Mouse (Mus musculus): Measurements from ENCODE around the gene Ugt1a10.
"Not testable (repeated sequence)": the region's sequence is repeated elsewhere in the genome, so short reads cannot be mapped to it uniquely, and the experiment has no call there.

Gene Ugt1a10

DNA sequence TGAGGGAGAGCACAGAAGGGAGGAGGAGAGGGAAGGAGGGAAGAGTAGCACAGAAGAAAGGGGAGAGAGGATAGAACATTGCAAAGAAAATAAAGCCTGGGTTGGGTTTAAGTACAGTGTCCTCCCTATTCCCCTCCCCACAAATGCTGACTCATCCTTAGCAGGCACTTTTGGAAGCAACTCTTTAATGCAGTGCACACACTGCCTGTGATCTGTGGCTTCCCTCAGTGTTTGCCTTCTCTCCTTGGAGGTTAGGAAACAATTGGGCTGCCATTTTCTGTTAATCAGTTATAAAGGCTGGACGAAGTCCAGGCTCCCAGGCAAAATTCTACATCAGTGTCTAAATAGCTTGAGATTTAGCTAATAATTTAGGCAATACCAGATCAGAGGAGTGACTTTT, 85.3 kb downstream of the Ugt1a10 start:
- not testable (repeated sequence) for DNase-seq (ENCODE audit: low read depth, low spot score)

DNA sequence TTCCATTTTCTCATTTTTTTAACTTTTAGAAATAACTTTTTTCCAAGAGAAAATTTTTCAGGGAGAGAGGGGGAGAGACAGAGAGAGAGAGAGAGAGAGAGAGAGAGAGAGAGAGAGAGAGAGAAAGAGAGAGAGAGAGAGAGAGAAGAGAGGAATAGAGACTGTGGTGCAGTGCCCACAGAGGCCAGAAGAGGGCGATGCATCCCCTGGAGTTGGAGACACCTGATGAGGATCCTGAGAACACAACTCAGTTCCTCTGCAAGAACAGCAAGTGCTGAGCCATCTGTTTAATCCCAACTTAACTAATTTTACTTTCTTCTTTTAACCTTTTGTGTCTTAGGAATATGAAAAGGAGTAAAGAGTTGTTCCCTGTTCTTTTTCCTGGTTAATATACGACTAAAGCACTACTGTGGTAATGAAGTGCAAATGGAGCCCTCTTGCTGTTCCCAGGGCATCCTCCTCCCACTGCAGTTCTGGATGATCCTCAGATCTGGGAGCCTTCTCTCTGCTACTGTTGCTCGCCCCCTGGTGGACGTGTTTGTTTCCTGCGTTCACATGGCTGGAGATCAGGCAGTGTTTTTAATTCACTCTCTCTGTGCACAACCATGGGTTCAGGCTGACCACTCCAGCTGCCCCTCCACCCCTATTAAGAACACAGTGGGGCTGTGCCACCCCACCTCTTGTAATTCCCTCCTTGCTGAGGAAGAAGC, 88.9 kb downstream of the Ugt1a10 start:
- peak; percentile 11 for DNase-seq (ENCODE audit: low read depth, low spot score)

DNA sequence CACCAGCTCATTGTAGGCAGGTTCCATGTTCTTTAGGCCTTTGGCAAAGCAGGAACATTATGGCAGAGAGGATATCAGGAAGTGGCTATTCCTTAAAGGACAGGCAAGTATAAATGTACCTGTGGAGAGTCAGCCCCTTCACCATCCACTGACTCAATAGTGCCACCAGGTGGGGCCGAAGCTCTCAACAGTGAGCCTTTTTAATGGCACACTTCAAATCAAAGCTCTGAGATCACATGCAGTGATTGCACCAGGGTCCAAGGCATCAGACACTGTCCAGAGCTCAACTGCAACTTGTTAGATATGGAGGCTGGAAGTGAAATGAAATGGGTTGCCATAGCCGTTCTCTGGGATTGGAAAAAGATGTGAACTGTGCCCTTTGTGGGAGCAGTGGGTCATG, 90.1 kb downstream of the Ugt1a10 start:
- DNase-seq (ENCODE audit: low read depth, low spot score) = not testable (repeated sequence)

DNA sequence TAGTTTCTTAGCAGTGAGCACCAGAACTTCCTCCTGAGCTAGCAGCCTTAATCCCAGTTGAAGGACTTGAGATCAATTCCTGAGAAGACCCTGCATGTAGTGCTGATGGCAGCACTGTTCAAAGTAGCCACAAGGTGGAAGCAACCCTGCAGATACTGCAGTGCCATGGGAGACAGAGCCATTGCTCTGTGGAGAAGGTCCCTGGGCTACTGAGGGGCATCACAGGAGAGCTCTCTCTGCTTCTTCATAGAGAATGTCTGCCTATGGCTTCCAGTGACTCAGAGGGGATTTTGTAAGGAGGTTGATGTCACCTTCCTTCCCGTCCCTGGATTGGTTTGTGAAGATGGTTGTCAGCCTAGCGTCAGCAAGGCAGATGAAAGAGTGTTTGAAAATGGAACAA, 94.9 kb downstream of the Ugt1a10 start:
- not testable (repeated sequence) for DNase-seq (ENCODE audit: low read depth, low spot score)

DNA sequence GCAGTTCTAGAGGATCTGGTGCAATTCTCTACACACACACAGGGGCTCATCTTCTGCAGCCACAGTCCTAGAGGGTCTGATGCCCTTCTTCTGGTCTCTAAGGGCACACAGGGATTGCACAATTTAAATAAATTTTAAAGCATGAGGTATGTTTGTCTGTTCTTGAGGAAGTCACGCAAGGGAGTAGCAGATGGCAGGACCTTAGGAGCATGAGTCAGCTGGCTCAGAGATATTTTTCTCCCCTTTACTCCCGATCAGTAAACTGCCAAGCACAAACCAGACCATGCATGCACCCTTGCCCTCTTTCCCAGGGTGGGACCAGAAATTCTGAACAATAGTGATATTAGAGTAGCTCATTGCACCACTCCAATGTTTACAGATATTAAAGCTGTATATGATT, 103.2 kb downstream of the Ugt1a10 start:
- DNase-seq (ENCODE audit: low read depth, low spot score) = no peak

DNA sequence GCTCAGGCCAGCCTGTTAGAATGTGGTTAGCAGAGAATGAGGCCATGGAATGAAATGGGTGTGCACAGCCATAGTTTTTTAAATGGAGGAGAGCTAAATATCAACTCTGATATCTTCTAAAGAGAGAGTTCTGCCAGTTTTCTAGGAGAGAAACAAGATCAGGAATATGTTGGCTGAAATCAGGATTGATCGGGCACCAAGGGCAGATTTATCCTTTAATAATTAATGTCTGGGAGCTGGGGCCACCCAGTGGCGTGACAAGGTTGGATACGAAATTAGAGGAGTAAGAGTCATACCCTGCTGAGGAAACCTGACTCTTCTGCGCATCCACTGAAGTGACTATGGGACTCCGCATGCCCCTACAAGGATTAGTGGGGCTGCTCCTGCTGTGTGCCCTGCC, 110.5 kb downstream of the Ugt1a10 start, which contains the start of gene Ugt1a5:
Ugt1a5 (plus strand) TSS at position 302 of the 400 bp plus-strand sequence.
- no peak for DNase-seq (ENCODE audit: low read depth, low spot score)

DNA sequence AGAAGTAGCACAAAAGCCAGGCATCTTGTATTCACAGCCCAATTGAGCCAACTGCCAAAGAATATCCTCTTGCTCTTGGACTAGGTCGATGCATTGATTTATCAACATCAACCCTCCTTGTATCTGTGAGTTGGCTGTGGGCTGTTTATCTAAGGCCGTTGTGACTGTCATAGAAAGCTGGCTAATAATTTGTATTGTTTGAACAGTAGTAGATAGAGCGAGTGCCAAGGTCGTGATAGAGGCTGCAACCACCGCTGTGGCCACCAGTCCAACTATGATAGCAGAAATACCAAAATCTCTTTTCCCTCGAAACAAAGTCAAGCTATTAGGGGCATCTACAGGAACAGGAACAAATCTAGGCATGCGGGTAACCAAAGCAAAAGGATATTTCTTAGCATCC, 117.0 kb downstream of the Ugt1a10 start:
- not testable (repeated sequence) for DNase-seq (ENCODE audit: low read depth, low spot score)

DNA sequence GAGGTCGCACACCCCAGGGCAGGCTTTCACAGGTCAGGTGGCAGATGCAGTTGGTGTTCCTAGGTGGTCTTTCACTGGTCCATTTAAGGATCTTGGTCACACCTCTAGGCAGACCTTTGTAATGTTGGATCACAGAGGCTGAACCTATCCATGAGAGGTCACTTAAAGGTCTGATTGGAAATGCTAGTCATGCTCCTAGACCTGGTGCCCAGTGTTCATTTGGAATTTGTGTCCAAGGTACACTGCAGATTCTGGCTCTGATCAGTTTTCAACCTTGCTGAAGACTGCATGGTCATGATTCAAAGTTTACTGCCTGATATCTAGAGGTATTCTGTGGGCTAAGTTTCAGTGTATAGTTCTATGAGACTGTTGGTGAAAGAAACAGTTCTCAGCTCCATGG, 124.5 kb downstream of the Ugt1a10 start:
- no peak for DNase-seq (ENCODE audit: low read depth, low spot score)

DNA sequence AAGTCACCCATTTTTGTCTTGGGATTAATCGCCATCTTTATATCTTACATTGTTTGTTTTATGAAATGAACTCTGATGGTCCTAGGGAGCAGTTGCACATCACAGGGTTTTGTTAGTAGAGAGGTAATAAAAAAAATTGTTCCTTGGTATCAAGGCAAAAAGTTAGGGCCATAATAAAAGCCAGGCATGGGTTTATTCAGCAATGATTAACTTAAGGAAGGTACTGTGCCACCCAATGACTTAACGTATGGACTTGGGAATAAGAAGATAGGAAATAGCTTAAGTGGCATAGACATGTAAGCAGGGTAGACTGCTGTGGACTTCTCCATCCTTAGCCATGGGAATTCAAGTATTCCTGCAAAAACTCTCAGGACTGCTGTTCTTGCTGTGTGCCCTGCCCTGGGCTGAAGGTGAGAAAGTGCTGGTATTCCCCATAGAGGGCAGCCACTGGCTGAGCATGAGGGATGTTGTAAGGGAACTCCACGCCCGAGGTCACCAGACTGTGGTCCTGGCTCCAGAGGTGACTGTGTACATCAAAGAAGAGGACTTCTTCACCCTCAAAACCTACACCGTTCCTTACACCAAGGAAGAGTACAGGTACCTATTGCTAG, 131.2 kb downstream of the Ugt1a10 start:
- no peak for DNase-seq (ENCODE audit: low read depth, low spot score)

DNA sequence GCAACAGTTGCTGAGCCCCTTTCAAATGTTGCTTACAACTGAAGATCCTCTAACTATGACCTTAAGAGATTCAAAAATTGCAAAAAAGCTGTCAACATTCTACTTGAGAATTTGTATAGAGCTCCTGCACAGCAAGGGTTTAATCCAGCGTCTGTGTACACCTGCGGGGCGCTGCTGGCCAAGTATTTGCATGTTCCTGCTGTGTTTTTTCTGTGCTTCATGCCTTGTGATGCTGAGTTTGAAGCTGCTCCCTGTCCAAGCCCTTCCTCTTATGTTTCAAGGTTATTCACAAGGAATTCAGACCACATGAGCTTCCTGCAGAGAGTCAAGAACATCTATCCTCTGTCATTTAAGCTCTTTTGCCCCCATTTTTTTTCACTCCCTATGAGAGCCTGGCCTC, 136.9 kb downstream of the Ugt1a10 start:
- no peak for DNase-seq (ENCODE audit: low read depth, low spot score)

DNA sequence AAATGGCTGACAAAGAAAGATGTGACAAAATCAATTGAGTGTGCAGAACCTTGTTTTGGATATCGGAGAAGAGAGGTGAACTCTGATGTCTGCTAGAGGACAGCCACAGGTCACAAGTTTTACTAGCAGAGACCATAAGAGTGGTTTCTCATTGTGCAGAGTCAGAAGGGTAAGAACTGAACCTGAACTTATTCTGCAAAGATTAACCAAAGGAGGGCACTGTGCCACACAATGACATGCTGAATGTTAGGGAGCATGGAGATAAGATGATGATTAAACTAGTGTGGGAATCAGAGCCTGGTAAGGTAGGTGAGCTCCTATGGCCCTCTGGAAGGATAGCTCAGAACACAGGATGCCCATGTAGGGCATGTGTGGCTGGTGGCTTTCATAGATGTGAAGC, 140.5 kb downstream of the Ugt1a10 start:
- DNase-seq (ENCODE audit: low read depth, low spot score) = no peak

DNA sequence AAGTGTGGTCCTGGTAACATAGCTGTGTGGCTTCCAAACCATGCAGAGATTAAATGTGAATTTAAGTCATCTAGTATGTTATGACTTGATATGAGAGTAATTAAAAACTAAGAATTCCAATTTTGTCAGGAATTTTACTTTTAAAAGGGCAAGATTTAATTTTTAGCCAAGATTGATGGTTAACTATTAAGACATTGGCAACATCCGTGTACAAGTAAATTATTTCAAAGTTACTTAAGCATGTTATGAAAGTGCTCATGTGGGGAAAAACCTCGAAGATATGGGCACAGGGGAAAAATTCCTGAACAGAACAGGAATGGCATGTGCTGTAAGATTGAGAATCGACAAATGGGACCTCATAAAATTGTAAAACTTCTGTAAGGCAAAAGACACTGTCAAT, 142.3 kb downstream of the Ugt1a10 start:
- DNase-seq (ENCODE audit: low read depth, low spot score) = no peak

DNA sequence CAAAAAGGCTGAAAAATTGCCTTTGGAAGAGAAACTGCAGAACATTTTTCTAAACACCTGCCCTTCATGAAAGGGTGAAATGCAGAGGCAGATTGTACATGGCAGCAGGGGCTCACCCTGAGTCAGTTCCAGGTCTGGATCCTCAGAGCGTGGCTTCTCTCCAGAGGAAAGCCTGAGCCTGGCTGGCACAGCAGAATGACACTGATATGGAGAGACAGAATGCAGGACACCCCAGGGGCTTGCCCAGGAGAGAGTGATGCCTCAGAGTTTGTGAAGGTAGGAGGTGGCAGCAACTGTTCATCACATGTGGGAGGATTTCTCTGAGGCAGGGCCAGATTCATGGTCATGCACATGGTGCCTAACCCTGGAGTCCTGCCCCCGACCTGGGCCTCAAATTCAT, 144.8 kb downstream of the Ugt1a10 start:
- DNase-seq (ENCODE audit: low read depth, low spot score) = no peak

DNA sequence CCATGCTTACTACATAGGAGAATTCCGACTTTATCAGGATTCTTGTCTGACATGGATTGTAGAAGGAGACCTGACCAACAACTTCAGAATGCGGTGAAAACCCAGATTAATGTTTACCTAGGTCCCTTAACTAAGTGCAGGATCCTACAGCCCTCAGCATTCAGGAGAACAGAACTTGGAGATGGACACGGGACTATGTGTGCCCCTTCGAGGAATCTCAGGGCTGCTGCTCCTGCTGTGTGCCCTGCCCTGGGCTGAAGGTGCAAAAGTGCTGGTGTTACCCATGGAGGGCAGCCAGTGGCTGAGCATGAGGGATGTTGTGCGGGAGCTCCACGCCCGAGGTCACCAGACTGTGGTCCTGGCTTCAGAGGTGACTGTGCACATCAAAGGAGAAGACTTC, 145.3 kb downstream of the Ugt1a10 start, which contains the start of gene Ugt1a2:
Ugt1a2 (plus strand) TSS at position 146 of the 400 bp plus-strand sequence.
- no peak for DNase-seq (ENCODE audit: low read depth, low spot score)

DNA sequence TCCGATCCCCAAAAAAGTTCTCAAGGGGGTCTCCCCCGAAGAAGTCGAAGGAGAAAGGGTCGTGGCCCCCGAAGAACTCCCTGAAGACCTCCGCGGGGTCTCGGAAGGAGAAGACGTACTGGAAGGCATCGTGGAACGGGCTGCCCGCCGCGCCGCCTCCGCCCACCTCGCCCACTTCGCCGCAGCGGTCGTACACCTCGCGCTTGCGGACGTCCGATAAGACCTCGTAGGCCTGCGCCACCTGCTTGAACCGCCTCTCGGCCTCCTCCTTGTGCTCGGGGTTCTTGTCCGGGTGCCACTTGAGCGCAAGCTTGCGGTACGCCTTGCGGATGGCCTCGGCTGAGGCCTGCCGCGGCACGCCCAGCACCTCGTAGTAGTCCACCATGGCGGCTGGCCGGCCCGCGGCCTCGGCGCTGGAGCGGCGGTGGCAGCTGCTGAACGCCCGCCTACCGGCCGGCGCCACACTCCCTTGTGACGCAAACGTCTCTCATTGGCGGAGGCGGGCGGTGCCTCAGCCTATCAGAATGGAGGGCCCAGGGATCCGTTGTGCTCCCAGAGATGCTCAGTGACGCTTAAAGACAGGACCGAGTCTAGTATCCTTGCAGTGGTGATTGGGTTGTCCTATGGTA, 150.2 kb downstream of the Ugt1a10 start, which contains the start of gene Dnajb3:
Dnajb3 (minus strand) TSS at position 489 of the 629 bp plus-strand sequence.
- DNase-seq (ENCODE audit: low read depth, low spot score) = peak; percentile 81

DNA sequence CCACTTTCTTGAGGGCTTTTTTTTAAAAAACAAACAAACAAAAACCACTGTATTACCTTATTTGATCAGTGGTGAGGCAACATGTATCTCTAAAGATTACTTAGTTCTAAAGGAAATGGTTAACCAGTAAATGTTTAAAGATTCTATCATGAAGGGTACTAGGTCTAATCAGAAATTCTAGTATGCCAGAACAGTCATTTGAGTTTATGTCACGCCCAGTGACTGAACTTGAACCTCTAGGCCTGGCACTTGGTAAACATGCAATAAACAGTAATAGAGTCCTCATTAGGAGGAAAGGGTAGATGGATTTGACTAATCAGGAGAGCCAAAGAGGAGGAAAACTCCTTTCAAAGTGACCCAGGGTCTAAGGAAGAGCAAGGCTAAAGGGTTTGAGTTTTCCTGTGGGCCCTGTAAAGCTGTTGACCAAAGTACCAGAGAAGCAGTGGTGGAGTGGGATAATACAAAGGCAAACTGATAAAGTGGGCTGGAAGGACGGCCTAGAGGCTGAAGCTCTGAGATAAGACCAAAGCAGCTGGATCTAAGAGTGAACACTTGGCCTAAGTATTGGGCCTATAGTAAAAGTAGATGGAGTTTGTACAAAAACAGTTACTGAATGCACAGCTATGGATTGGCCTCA, 151.8 kb downstream of the Ugt1a10 start:
- peak; percentile 74 for DNase-seq (ENCODE audit: low read depth, low spot score)

DNA sequence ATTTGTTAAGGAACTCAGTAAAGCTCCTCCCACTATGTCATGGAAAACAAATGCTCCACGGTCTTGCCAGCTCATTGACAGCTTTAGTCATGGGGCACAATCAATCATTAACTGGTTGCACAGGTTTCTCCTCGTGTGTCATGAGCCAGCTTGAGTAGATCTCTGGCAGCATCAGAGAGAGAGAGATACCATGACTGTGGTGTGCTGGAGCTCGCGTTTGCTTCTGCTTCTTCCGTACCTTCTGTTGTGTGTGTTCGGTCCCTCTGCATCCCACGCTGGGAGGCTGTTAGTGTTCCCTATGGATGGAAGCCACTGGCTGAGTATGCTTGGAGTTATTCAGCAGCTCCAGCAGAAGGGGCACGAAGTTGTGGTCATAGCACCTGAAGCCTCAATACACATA, 156.6 kb downstream of the Ugt1a10 start, which contains the start of gene Ugt1a1:
Ugt1a1 (plus strand) TSS at position 148 of the 400 bp plus-strand sequence.
- no peak for DNase-seq (ENCODE audit: low read depth, low spot score)

DNA sequence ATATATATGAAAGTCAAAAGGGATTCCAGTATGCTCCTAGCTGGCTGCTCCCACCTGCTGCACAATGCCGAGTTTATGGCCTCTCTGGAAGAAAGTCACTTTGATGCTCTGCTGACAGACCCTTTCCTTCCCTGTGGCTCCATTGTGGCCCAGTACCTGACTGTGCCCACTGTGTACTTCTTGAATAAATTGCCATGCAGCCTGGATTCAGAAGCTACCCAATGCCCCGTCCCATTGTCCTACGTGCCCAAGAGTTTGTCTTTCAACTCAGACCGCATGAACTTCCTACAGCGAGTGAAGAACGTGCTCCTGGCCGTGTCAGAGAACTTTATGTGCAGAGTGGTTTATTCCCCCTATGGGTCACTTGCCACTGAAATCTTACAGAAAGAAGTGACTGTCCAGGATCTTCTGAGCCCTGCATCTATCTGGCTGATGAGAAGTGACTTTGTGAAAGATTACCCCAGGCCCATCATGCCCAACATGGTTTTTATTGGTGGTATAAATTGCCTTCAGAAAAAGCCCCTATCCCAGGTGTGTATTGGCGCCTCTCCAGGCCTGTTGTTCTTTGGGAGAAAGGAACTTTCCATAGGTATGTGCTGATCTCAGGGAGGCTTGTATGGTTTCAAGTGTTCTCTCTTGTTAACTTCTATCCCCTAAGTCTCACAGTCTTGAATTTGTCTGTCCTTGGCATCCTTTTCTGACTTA, 157.3 kb downstream of the Ugt1a10 start:
- no peak for DNase-seq (ENCODE audit: low read depth, low spot score)

DNA sequence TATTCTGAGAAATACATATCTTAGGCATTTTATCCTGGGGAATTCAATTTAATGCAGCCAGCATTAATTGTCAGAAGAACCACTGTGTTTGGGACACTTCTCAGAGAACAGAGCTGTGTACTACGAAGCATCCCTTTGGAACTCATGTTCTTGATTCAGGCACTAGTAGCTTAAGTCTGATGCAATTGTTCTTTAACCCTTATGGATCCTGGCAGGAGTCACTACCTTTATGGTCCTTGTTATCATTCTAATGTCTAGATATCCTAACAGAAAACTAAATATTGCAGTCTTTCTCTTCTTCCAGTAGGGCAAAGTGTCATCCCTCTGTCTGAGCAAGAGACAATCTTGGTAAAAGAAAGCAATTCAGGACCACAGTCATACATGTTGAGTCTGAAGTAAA, 157.9 kb downstream of the Ugt1a10 start:
- no peak for DNase-seq (ENCODE audit: low read depth, low spot score)

DNA sequence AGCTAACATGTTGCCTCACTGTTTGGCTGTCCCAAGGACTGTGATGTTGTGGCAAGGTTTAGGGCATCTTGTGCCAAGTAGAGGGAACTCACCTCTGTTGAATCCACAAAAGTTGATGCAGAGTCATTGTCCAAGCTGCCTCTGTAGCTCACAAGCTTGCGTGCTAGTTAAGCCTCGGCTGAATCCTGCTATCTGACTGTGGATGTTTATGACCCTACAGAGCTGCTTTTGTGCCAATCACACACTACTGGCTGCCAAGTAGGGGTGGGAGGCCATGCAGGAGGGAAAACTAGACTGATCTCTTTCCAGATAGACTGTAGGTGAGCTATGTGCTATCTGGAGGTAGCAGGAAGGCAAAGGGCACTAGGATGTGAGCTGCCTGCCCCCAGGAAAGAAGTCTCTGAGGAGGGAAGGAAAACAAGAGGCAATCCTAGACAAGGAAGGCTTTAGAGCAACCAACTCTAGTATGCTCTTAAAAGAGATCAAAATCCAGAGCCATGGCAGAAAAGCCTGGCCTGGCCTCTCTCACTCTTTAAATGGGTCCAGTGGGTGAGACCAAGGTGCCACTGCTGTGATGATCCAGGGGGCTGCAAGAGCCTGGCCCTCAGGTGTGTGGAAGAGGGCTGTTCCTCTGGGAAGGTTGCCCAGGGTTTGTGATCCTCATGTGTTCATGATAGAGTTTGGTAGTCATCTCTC, 158.7 kb downstream of the Ugt1a10 start:
- no peak for DNase-seq (ENCODE audit: low read depth, low spot score)

DNA sequence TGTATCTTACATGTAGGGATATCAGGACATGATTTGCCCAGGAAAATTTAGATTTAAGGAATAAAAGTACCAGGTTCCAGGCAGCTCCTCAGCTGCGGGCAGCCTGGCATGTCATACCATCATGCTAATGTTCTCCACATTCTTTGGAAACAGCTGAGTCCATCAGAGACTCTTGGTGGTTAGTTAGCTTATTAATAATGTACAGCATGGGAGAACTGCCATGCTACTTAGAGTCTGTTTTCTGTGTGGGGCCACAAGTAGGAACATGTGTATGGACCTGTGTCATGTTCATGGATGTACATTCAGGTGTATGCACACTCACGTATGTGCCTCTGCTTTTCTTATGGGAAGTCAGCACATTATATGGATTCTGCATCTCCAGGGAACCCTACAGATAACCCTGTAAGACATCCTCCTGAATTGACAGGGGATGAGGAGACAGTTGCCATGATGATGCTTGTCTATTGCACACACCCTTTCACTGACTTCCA, 159.3 kb downstream of the Ugt1a10 start:
- no peak for DNase-seq (ENCODE audit: low read depth, low spot score)

All from c-Kit-negative CD71-positive TER-119-positive erythroid progenitor cells, embryonic 14.5 days (primary cell).